Mouse (Mus musculus): ENCODE results near the gene Ajm1. TPM values are rescaled to one million over a fixed set of nuclear protein-coding genes. Genes with fewer than 3 reads are reported as not detected.

Ajm1 gene
- polyA plus RNA-seq, 1 experiment from 2014 or later = 2.9 TPM

- Histone ChIP-seq H3K4me2 (replicated peaks) (peak within 1 kb of the TSS; percentile 87), H3K27ac (peak within 1 kb of the TSS; percentile 95), H3K27me3 (replicated peaks) (peaks cover 38% of the 10 kb centered on the region), H3K4me3 (replicated peaks) (peak within 1 kb of the TSS; percentile 54), H3K36me3 (no peaks in the 10 kb centered on the region), H3K9ac (peak within 1 kb of the TSS; percentile 61), H3K4me1 (replicated peaks) (peaks cover 56% of the 10 kb centered on the region), H3K9me3 (no peaks in the 10 kb centered on the region)
- ATAC-seq = peak; percentile 94
- WGBS = under 1% methylated on average over 44 of the region's 45 CpGs
Measured at GRCm38 (mm10) chr2:25574579-25575431, 6.8 kb downstream of the Ajm1 start, which contains the start of the genes Mamdc4 and Phpt1. Gene Mamdc4 (minus strand): TSS chr2:25574845. Gene Phpt1 (minus strand): TSS chr2:25575224.

GRCm38 (mm10) chr2:25574136-25574535 is 7.4 kb downstream of the Ajm1 start:
- H3K9me3 ChIP-seq = no peaks in the 10 kb centered on the region
- peak overlapping the region; percentile 61 for H3K9ac ChIP-seq
- peaks cover 31% of the 10 kb centered on the region for H3K27me3 ChIP-seq (replicated peaks)
- peaks cover 3% of the 10 kb centered on the region; the same call in 1 of the 2 replicates for H3K36me3 ChIP-seq
- H3K4me1 ChIP-seq (replicated peaks) = peaks cover 49% of the 10 kb centered on the region
- H3K27ac ChIP-seq = peak overlapping the region; percentile 95
- H3K4me2 ChIP-seq (replicated peaks) = peak overlapping the region; percentile 87
- H3K4me3 ChIP-seq (replicated peaks) = peak overlapping the region; percentile 54
- 6% methylated on average over 11 of the region's 11 CpGs for WGBS
- ATAC-seq = no peak

GRCm38 (mm10) chr2:25573068-25573467 is 8.5 kb downstream of the Ajm1 start:
- H3K27me3 ChIP-seq (replicated peaks) = peaks cover 20% of the 10 kb centered on the region
- peaks cover 4% of the 10 kb centered on the region; the same call in 1 of the 2 replicates for H3K36me3 ChIP-seq
- peak overlapping the region; percentile 54 for H3K4me3 ChIP-seq (replicated peaks)
- peaks cover 39% of the 10 kb centered on the region for H3K4me1 ChIP-seq (replicated peaks)
- peak overlapping the region; percentile 87 for H3K4me2 ChIP-seq (replicated peaks)
- WGBS = 57% methylated on average over 2 of the region's 2 CpGs
- peak overlapping the region; percentile 95 for H3K27ac ChIP-seq
- H3K9me3 ChIP-seq = no peaks in the 10 kb centered on the region
- peak; percentile 35 for ATAC-seq
- peak overlapping the region; percentile 61; the same call in 1 of the 2 replicates for H3K9ac ChIP-seq

- 58% methylated on average over 4 of the region's 4 CpGs for WGBS
- peak overlapping the region; percentile 35 for H3K4me3 ChIP-seq (replicated peaks)
- H3K27ac ChIP-seq = peak overlapping the region; percentile 77
- H3K4me1 ChIP-seq (replicated peaks) = peaks cover 22% of the 10 kb centered on the region
- H3K9me3 ChIP-seq = no peaks in the 10 kb centered on the region
- H3K36me3 ChIP-seq = peaks cover 7% of the 10 kb centered on the region; the same call in 1 of the 2 replicates
- peak overlapping the region; percentile 43; the same call in 1 of the 2 replicates for H3K9ac ChIP-seq
- H3K27me3 ChIP-seq (replicated peaks) = peaks cover 2% of the 10 kb centered on the region; the same call in 1 of the 2 replicates
- peak; percentile 40 for ATAC-seq
- H3K4me2 ChIP-seq (replicated peaks) = peak overlapping the region; percentile 54
Measured at GRCm38 (mm10) chr2:25571221-25571620, 10.3 kb downstream of the Ajm1 start.

GRCm38 (mm10) chr2:25569323-25569722 is 12.2 kb downstream of the Ajm1 start:
- no peaks in the 10 kb centered on the region for H3K9me3 ChIP-seq
- H3K27ac ChIP-seq = peak overlapping the region; percentile 56; the same call in 1 of the 2 replicates
- peak overlapping the region; percentile 54 for H3K4me2 ChIP-seq (replicated peaks)
- 83% methylated on average over 3 of the region's 3 CpGs for WGBS
- no peaks in the 10 kb centered on the region for H3K27me3 ChIP-seq (replicated peaks)
- peak overlapping the region; percentile 43 for H3K9ac ChIP-seq
- H3K4me3 ChIP-seq (replicated peaks) = peak overlapping the region; percentile 35
- H3K4me1 ChIP-seq (replicated peaks) = peaks cover 13% of the 10 kb centered on the region
- ATAC-seq = no peak
- peaks cover 23% of the 10 kb centered on the region for H3K36me3 ChIP-seq

- 80% methylated on average over 6 of the region's 6 CpGs for WGBS
- peak overlapping the region; percentile 44; the same call in 1 of the 2 replicates for H3K27ac ChIP-seq
- H3K36me3 ChIP-seq = peaks cover 31% of the 10 kb centered on the region
- no peaks in the 10 kb centered on the region for H3K9me3 ChIP-seq
- H3K27me3 ChIP-seq (replicated peaks) = no peaks in the 10 kb centered on the region
- H3K4me1 ChIP-seq (replicated peaks) = peaks cover 7% of the 10 kb centered on the region
- peak overlapping the region; percentile 35 for H3K4me3 ChIP-seq (replicated peaks)
- peak overlapping the region; percentile 54 for H3K4me2 ChIP-seq (replicated peaks)
- H3K9ac ChIP-seq = peak overlapping the region; percentile 41; the same call in 1 of the 2 replicates
- ATAC-seq = no peak
Measured at GRCm38 (mm10) chr2:25568473-25569019, 13.0 kb downstream of the Ajm1 start.

GRCm38 (mm10) chr2:25566558-25566957 is 15.0 kb downstream of the Ajm1 start:
- H3K4me2 ChIP-seq (replicated peaks) = peak overlapping the region; percentile 54
- no peak overlapping the region for H3K9ac ChIP-seq
- WGBS = 75% methylated on average over 6 of the region's 6 CpGs
- H3K27me3 ChIP-seq (replicated peaks) = no peaks in the 10 kb centered on the region
- no peak overlapping the region for H3K4me3 ChIP-seq (replicated peaks)
- peaks cover 43% of the 10 kb centered on the region for H3K36me3 ChIP-seq
- no peaks in the 10 kb centered on the region for H3K4me1 ChIP-seq (replicated peaks)
- ATAC-seq = no peak
- H3K27ac ChIP-seq = no peak overlapping the region
- H3K9me3 ChIP-seq = no peaks in the 10 kb centered on the region

- 90% methylated on average over 8 of the region's 8 CpGs for WGBS
- Histone ChIP-seq H3K4me3 (replicated peaks) (0 out of 2 replicates have a peak overlapping the region, but pooled peaks have one; percentile 4), H3K27me3 (replicated peaks) (no peaks in the 10 kb centered on the region), H3K9me3 (no peaks in the 10 kb centered on the region), H3K4me1 (replicated peaks) (no peaks in the 10 kb centered on the region), H3K4me2 (replicated peaks) (peak overlapping the region; percentile 35), H3K36me3 (peaks cover 51% of the 10 kb centered on the region), H3K9ac (no peak overlapping the region; the same call in 1 of the 2 replicates), H3K27ac (peak overlapping the region; percentile 19; the same call in 1 of the 2 replicates)
- ATAC-seq = no peak
Measured at GRCm38 (mm10) chr2:25565741-25566140, 15.8 kb downstream of the Ajm1 start.

- no peaks in the 10 kb centered on the region for H3K9me3 ChIP-seq
- peaks cover 14% of the 10 kb centered on the region for H3K4me1 ChIP-seq (replicated peaks)
- no peak overlapping the region for H3K4me2 ChIP-seq (replicated peaks)
- H3K36me3 ChIP-seq = peaks cover 51% of the 10 kb centered on the region
- H3K9ac ChIP-seq = no peak overlapping the region
- 0 out of 2 replicates have a peak overlapping the region, but pooled peaks have one; percentile 22 for H3K27ac ChIP-seq
- ATAC-seq = no peak
- H3K27me3 ChIP-seq (replicated peaks) = no peaks in the 10 kb centered on the region
- WGBS = 73% methylated on average over 9 of the region's 9 CpGs
- H3K4me3 ChIP-seq (replicated peaks) = no peak overlapping the region
Measured at GRCm38 (mm10) chr2:25561946-25562345, 19.6 kb downstream of the Ajm1 start.

- H3K27ac ChIP-seq = no peak overlapping the region
Measured at GRCm38 (mm10) chr2:25560551-25560950, 21.0 kb downstream of the Ajm1 start.

GRCm38 (mm10) chr2:25558774-25559173 is 22.8 kb downstream of the Ajm1 start:
- H3K4me3 ChIP-seq (replicated peaks) = peak overlapping the region; percentile 98
- peak overlapping the region; percentile 91 for H3K4me2 ChIP-seq (replicated peaks)
- H3K27ac ChIP-seq = 0 out of 2 replicates have a peak overlapping the region, but pooled peaks have one; percentile 83
- H3K36me3 ChIP-seq = peaks cover 26% of the 10 kb centered on the region
- no peaks in the 10 kb centered on the region for H3K27me3 ChIP-seq (replicated peaks)
- H3K4me1 ChIP-seq (replicated peaks) = peaks cover 17% of the 10 kb centered on the region
- no peak for ATAC-seq
- peak overlapping the region; percentile 84 for H3K9ac ChIP-seq
- WGBS = 57% methylated on average over 6 of the region's 6 CpGs
- H3K9me3 ChIP-seq = no peaks in the 10 kb centered on the region

More at GRCm38 (mm10) chr2:25560551-25560950, 21.0 kb downstream of the Ajm1 start:
- Histone ChIP-seq H3K36me3 (peaks cover 42% of the 10 kb centered on the region), H3K9ac (no peak overlapping the region), H3K4me1 (replicated peaks) (peaks cover 17% of the 10 kb centered on the region), H3K4me2 (replicated peaks) (no peak overlapping the region), H3K9me3 (no peaks in the 10 kb centered on the region), H3K4me3 (replicated peaks) (no peak overlapping the region), H3K27me3 (replicated peaks) (no peaks in the 10 kb centered on the region)
- ATAC-seq = peak; percentile 5
- WGBS = 85% methylated on average over 8 of the region's 8 CpGs

GRCm38 (mm10) chr2:25557964-25558360 is 23.6 kb downstream of the Ajm1 start:
- Histone ChIP-seq H3K4me3 (replicated peaks) (peak overlapping the region; percentile 98), H3K9ac (peak overlapping the region; percentile 84), H3K9me3 (no peaks in the 10 kb centered on the region), H3K27me3 (replicated peaks) (no peaks in the 10 kb centered on the region), H3K4me2 (replicated peaks) (peak overlapping the region; percentile 91), H3K36me3 (peaks cover 22% of the 10 kb centered on the region), H3K4me1 (replicated peaks) (peaks cover 17% of the 10 kb centered on the region), H3K27ac (peak overlapping the region; percentile 83)
- WGBS = under 1% methylated on average over 24 of the region's 24 CpGs
- ATAC-seq = no peak; the same call in 1 of the 2 replicates
